Mouse (Mus musculus) hindbrain, embryonic 15.5 days (tissue): ENCODE measurements around the gene Frmd4a. TPM values are rescaled to one million over a fixed set of nuclear protein-coding genes. Genes with fewer than 3 reads are reported as not detected.

Experiments
- ATAC-seq: fragments of 200-750 bp; cut with Nextera tagmentation; 2 replicates; pipeline ENCODE4 v1.8.0; 2017; ENCODE audit warnings: low read depth, moderate number of reproducible peaks, moderate TSS enrichment; ENCODE audit not compliant: low FRiP score
- H3K27ac ChIP-seq: fragments of 300-500 bp; sonication (generic); replicated peaks from 2 replicates; pipeline ENCODE4 v1.5.1; 2015; ENCODE audit warnings: mild to moderate bottlenecking, inconsistent platforms
- H3K27me3 ChIP-seq: fragments of 300-500 bp; sonication (generic); 2 replicates; pipeline ENCODE4 v1.6.1; 2015; ENCODE audit warnings: control low read depth, inconsistent platforms
- H3K36me3 ChIP-seq: fragments of 300-500 bp; sonication (generic); 2 replicates; pipeline ENCODE4 v1.6.1; 2015; ENCODE audit warnings: control low read depth, inconsistent platforms
- H3K4me1 ChIP-seq: fragments of 300-500 bp; sonication (generic); replicated peaks from 2 replicates; pipeline ENCODE4 v1.6.1; 2015; ENCODE audit warnings: control low read depth, inconsistent platforms
- H3K4me2 ChIP-seq: fragments of 300-500 bp; sonication (generic); 2 replicates; pipeline ENCODE4 v1.6.1; 2015; ENCODE audit warnings: moderate library complexity, mild to moderate bottlenecking, inconsistent platforms
- H3K4me3 ChIP-seq: fragments of 300-500 bp; sonication (generic); 2 replicates; pipeline ENCODE4 v1.5.1; 2015; ENCODE audit warnings: mild to moderate bottlenecking, inconsistent platforms
- H3K9ac ChIP-seq: fragments of 300-500 bp; sonication (generic); 2 replicates; pipeline ENCODE4 v1.6.1; 2015; ENCODE audit warnings: inconsistent platforms
- H3K9me3 ChIP-seq: fragments of 300-500 bp; sonication (generic); 2 replicates; pipeline ENCODE4 v1.6.1; 2016; ENCODE audit warnings: control low read depth, inconsistent platforms
- WGBS: fragments of 180-500 bp; shearing (Covaris S2); methylation state at CpG from one replicate; pipeline ENCODE4 v1.1.7; 2015; 5-methylcytosine and 5-hydroxymethylcytosine counted together
- polyA plus RNA-seq: library from polyadenylated mRNA; unstranded; fragments of >200 nt; fragmentation: Nextera tagmentation; extraction: Ambion mirVana; gene quantifications from 2 replicates; pipeline ENCODE4 v1.2.1, GENCODE M21; 2015

The Frmd4a gene
- polyA plus RNA-seq, 1 experiment from 2014 or later: 56.1 TPM

DNA sequence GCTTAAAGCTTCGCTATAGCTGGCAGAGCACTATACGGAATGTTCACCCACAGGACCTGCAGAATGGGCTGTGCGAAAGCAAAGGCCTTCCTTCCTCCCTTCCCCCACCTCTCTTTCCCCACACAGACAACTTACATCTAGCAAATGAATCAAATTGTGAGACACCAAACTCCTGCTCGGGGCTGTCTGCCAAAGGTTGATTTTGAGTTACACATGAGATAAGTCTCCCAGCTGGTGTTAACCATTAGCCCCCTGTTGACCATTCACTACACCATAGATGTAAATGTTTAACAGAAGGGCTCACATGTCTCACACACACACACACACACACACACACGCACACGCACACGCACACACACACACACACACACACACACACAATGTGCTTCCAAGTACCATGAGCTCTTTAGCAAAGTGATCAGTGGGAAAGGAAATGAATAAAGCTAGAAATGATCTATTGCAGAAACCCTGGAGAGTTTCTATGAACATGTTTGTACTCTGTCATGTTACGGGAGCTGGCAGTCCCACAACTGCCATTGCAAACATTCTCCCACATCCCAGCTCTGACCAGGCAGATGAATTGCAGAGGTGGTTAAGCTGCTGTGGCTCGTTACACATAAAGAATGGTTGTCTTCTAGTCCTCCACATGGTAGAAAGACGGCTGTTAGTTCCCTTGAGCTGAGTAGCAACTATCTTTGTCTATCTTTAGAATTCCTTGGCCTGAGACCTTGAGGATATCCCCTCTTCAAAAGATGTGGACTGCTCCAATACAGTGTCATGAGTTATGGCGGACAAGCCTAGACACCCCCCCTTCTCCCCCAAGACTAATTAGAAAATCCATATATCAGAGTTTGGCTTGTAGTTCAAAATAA, 492.9 kb downstream of the Frmd4a start:
- no peak overlapping the region for H3K9ac ChIP-seq
- ATAC-seq: peak; percentile 25; the same call in 1 of the 2 replicates
- H3K4me2 ChIP-seq: no peak overlapping the region
- H3K4me1 ChIP-seq: peaks cover 31% of the 10 kb centered on the region
- no peaks in the 10 kb centered on the region for H3K9me3 ChIP-seq
- H3K27ac ChIP-seq: peak overlapping the region; percentile 40; the same call in 1 of the 2 replicates
- WGBS: 59% methylated on average over 11 of the region's 11 CpGs
- H3K27me3 ChIP-seq: no peaks in the 10 kb centered on the region
- no peak overlapping the region for H3K4me3 ChIP-seq
- peaks cover 8% of the 10 kb centered on the region for H3K36me3 ChIP-seq

DNA sequence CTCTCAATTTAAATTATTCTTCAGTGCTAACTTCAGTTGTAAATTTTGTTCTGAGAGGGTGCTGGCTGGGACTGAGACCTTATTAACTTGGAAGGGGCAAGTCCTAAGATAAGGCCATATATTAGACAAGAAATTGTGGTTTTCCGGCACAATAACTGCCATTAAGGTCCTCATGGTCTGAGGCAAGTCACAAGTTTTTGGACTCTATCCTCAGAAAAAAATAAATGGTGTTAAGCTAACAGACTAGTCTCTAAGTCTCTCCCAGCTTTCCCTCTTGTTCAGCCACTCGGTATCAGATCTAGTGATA, 493.5 kb downstream of the Frmd4a start:
- 91% methylated on average over 2 of the region's 2 CpGs for WGBS
- ATAC-seq: no peak

GRCm38 (mm10) chr2:4512607-4513006, 495.1 kb downstream of the Frmd4a start:
- Histone ChIP-seq H3K4me3 (no peak overlapping the region), H3K4me2 (no peak overlapping the region), H3K4me1 (peaks cover 42% of the 10 kb centered on the region), H3K9ac (no peak overlapping the region), H3K9me3 (no peaks in the 10 kb centered on the region), H3K27me3 (no peaks in the 10 kb centered on the region), H3K27ac (no peak overlapping the region), H3K36me3 (no peaks in the 10 kb centered on the region)
- 48% methylated on average over 14 of the region's 14 CpGs for WGBS
- no peak for ATAC-seq

More for the DNA sequence above, 493.5 kb downstream of the Frmd4a start:
- H3K9ac ChIP-seq: no peak overlapping the region
- no peaks in the 10 kb centered on the region for H3K9me3 ChIP-seq
- H3K4me3 ChIP-seq: no peak overlapping the region
- H3K27ac ChIP-seq: no peak overlapping the region
- peaks cover 31% of the 10 kb centered on the region for H3K4me1 ChIP-seq
- H3K27me3 ChIP-seq: no peaks in the 10 kb centered on the region
- H3K4me2 ChIP-seq: no peak overlapping the region
- peaks cover 8% of the 10 kb centered on the region for H3K36me3 ChIP-seq

GRCm38 (mm10) chr2:4515910-4516309, 498.4 kb downstream of the Frmd4a start:
- Histone ChIP-seq H3K4me3 (no peak overlapping the region), H3K27me3 (no peaks in the 10 kb centered on the region), H3K4me2 (no peak overlapping the region), H3K27ac (no peak overlapping the region), H3K9me3 (no peaks in the 10 kb centered on the region), H3K36me3 (no peaks in the 10 kb centered on the region; the same call in 1 of the 2 replicates), H3K9ac (no peak overlapping the region), H3K4me1 (peaks cover 23% of the 10 kb centered on the region)
- WGBS: 83% methylated on average over 3 of the region's 3 CpGs
- no peak for ATAC-seq

DNA sequence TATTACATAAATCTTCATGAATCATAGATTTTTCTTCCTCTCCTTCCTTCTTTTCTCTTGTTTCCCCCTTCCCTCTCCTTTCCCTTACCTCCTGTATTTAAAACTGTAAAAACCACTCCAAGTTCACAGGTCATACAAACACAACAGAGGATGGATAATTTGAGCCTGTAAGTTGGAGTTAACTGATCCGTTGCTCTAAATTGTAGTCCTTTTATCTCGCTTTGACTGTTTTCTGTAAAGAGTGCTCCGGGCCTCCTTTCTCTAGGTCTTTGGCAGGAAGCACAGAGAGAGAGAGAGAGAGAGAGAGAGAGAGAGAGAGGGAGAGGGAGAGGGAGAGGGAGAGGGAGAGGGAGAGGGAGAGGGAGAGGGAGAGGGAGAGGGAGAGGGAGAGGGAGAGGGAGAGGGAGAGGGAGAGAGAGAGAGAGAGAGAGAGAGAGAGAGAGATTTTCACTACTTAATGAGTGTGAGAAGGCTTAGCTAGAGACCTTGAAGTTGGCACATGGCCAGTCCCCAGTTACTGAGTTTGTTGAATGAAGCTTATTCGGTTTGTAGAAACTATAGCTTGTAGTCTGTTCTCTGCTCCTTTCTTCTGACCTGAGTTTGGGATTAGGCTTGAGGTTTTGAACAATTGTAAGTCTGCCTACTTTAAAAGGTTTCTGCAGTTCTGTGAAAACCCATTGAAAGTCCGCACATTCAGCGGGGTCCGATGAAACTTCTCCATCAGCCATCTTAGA, 499.5 kb downstream of the Frmd4a start:
- Histone ChIP-seq H3K9ac (no peak overlapping the region), H3K27ac (peak overlapping the region; percentile 60)
- no peak for ATAC-seq

GRCm38 (mm10) chr2:4517553-4518125, 500.1 kb downstream of the Frmd4a start:
- Histone ChIP-seq H3K27ac (peak overlapping the region; percentile 60), H3K9ac (no peak overlapping the region), H3K4me3 (no peak overlapping the region), H3K36me3 (no peaks in the 10 kb centered on the region; the same call in 1 of the 2 replicates), H3K4me2 (no peak overlapping the region), H3K4me1 (peaks cover 16% of the 10 kb centered on the region), H3K9me3 (no peaks in the 10 kb centered on the region), H3K27me3 (no peaks in the 10 kb centered on the region)
- WGBS: 50% methylated on average over 7 of the region's 7 CpGs
- peak; percentile 57 for ATAC-seq

More for the DNA sequence above, 499.5 kb downstream of the Frmd4a start:
- whole genome bisulfite sequencing: 45% methylated on average over 7 of the region's 7 CpGs
- H3K36me3 ChIP-seq: no peaks in the 10 kb centered on the region; the same call in 1 of the 2 replicates
- peaks cover 21% of the 10 kb centered on the region for H3K4me1 ChIP-seq
- H3K4me2 ChIP-seq: no peak overlapping the region
- no peaks in the 10 kb centered on the region for H3K27me3 ChIP-seq
- H3K4me3 ChIP-seq: no peak overlapping the region
- no peaks in the 10 kb centered on the region for H3K9me3 ChIP-seq

- Histone ChIP-seq H3K36me3 (no peaks in the 10 kb centered on the region; the same call in 1 of the 2 replicates), H3K9me3 (no peaks in the 10 kb centered on the region), H3K4me2 (no peak overlapping the region), H3K27me3 (no peaks in the 10 kb centered on the region), H3K4me1 (peaks cover 14% of the 10 kb centered on the region), H3K27ac (no peak overlapping the region), H3K9ac (no peak overlapping the region), H3K4me3 (no peak overlapping the region)
- ATAC-seq: no peak
These were observed 501.0 kb downstream of the Frmd4a start for GRCm38 (mm10) chr2:4518549-4518948.

GRCm38 (mm10) chr2:4522769-4523487, 505.4 kb downstream of the Frmd4a start:
- no peak overlapping the region for H3K4me2 ChIP-seq
- H3K27ac ChIP-seq: peak overlapping the region; percentile 6; the same call in 1 of the 2 replicates
- H3K27me3 ChIP-seq: no peaks in the 10 kb centered on the region
- H3K4me3 ChIP-seq: no peak overlapping the region
- no peaks in the 10 kb centered on the region for H3K9me3 ChIP-seq
- whole genome bisulfite sequencing: 21% methylated on average over 1 of the region's 1 CpGs
- ATAC-seq: no peak
- no peak overlapping the region for H3K9ac ChIP-seq
- no peaks in the 10 kb centered on the region; the same call in 1 of the 2 replicates for H3K36me3 ChIP-seq
- H3K4me1 ChIP-seq: peaks cover under 1% of the 10 kb centered on the region

DNA sequence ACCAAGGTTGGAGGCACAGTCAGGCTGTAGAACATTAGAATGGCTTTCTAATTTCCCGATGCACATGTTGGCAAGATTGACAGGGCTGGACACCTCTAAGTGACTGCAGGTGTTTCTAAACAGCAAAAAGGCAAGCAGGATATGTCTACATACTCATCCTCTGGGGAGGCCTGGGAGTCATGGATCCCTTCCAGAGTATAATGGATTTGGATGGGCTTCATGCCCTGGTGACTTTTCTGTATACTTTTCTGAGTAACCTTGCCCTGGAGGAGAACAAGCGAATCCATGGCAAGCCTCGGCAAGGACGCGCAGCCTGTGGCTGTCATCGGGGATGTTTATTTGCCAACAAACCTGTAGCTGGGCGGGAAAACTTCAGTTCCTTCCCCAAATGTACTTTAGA, 509.6 kb downstream of the Frmd4a start:
- WGBS: 68% methylated on average over 7 of the region's 7 CpGs
- Histone ChIP-seq H3K4me2 (no peak overlapping the region), H3K27me3 (no peaks in the 10 kb centered on the region), H3K9ac (no peak overlapping the region), H3K4me1 (no peaks in the 10 kb centered on the region; the same call in 1 of the 2 replicates), H3K27ac (no peak overlapping the region), H3K9me3 (no peaks in the 10 kb centered on the region), H3K36me3 (peaks cover 12% of the 10 kb centered on the region), H3K4me3 (no peak overlapping the region)
- no peak for ATAC-seq

GRCm38 (mm10) chr2:4529254-4529729, 511.8 kb downstream of the Frmd4a start:
- H3K4me1 ChIP-seq: no peaks in the 10 kb centered on the region; the same call in 1 of the 2 replicates
- 26% methylated on average over 9 of the region's 9 CpGs for WGBS
- no peak overlapping the region for H3K4me3 ChIP-seq
- peak; percentile 67; the same call in 1 of the 2 replicates for ATAC-seq
- H3K4me2 ChIP-seq: no peak overlapping the region
- no peak overlapping the region for H3K9ac ChIP-seq
- no peaks in the 10 kb centered on the region for H3K27me3 ChIP-seq
- no peaks in the 10 kb centered on the region for H3K9me3 ChIP-seq
- peak overlapping the region; percentile 56; the same call in 1 of the 2 replicates for H3K27ac ChIP-seq
- H3K36me3 ChIP-seq: peaks cover 30% of the 10 kb centered on the region

DNA sequence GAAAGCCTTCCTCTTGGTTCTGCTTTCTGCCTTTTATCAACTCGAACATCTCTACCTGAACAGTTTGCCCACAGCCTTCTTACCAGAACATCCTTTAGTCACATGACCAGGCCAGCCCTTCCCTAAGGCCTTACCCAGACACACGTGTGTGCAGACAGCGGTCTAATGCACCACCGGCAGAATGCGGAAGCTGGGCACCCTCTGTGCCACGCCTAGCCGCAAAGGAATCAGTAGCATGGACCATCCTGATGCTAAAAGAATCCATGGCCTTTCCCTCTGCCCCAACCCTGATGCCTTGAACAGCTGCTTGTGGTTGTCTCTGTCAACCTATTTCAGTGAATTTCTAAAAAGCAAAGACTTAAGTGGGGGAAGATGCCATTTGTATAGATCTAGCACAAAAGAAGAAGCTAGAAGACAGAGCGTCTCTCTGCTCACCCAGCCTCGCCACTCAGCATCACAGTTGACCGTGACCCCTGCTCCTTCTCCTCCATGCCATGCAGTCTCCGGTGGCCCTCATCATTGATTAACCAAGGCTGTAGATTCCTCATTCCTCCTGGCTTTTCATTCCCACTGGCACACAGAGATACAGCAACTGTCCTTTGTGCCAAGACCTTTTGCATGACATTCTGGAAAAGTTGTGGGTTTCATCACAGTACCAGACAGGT, 514.1 kb downstream of the Frmd4a start:
- Histone ChIP-seq H3K36me3 (peaks cover 47% of the 10 kb centered on the region), H3K27me3 (no peaks in the 10 kb centered on the region), H3K9me3 (no peaks in the 10 kb centered on the region), H3K4me1 (no peaks in the 10 kb centered on the region; the same call in 1 of the 2 replicates), H3K4me2 (no peak overlapping the region), H3K9ac (no peak overlapping the region), H3K27ac (no peak overlapping the region), H3K4me3 (no peak overlapping the region)
- 89% methylated on average over 11 of the region's 11 CpGs for WGBS
- ATAC-seq: no peak
